Mouse (Mus musculus): ENCODE results near the gene Armh1. TPM values are rescaled to one million over a fixed set of nuclear protein-coding genes. Genes with fewer than 3 reads are reported as not detected.

Armh1 gene
- polyA plus RNA-seq, 1 experiment: 0.52 TPM

DNA sequence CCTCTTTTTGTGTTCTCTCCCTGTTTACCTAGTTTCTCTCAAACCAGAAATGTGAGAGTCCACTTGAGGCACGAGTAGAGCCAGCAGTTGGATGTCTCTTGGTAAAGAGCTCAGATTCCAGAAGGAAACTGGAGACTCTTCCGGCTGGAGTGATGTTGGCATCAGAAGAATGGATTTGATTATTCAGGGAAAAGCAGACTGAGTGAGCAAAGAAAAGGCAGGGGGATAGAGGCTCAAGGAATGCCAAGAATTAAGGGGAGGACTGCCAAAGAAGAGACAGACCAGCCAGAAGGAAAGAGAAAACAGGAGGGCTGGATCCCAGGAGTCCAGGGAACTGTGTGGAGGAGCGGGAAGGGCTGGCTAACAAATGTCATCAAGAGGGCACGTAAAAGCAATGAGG lies 16.1 kb downstream of the Armh1 start:
- Histone ChIP-seq H3K4me1 (ENCODE audit: control insufficient read depth, insufficient read depth, low read length) (no peaks in the 10 kb centered on the region), H3K36me3 (ENCODE audit: control insufficient read depth, insufficient read depth, low read length, poor library complexity, severe bottlenecking) (no peaks in the 10 kb centered on the region), H3K4me3 (ENCODE audit: low read depth, low read length) (no peak overlapping the region), H3K27me3 (ENCODE audit: control insufficient read depth, insufficient read depth, low read length, poor library complexity, severe bottlenecking) (no peaks in the 10 kb centered on the region), H3K9ac (ENCODE audit: low read depth, poor library complexity, severe bottlenecking) (no peak overlapping the region), H3K27ac (ENCODE audit: insufficient read depth, low read length) (no peak overlapping the region), H3K9me3 (replicated peaks; ENCODE audit: control insufficient read depth, insufficient read depth, low read length, poor library complexity, severe bottlenecking) (no peaks in the 10 kb centered on the region)
- no peak for TF ChIP-seq CTCF (IDR thresholded peaks at IDR 0.05; ENCODE audit: low read depth, low read length)
- no peak for TF ChIP-seq POLR2A (IDR thresholded peaks at IDR 0.05; ENCODE audit: insufficient read depth, low read length)

DNA sequence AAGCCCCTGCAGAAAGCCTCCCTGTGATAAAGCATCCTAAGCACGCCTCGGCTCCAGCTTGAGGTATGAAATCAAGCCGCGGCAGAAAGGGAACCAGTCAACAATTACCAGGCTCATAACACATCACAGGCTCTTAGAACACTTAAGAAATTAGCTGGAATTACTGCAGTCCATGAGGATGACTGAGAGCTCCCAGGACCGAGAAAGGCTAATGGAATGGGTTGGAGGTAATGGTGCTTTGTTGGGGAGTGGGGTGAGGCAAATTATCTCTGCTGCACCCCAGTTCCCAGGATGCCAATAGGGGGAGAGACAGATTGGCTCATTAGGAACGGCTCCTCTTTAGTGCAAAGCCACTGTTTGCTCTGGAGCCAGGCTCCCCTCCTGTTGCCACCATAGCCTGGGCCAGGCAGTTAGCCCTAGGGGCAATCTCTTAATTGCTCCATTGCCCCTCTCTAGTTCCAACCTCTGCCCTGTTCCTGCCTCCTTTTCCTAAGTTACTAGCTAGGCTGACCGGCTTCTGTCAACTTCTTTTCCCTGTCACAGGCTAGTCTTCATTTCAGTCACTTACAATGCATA lies 17.7 kb downstream of the Armh1 start:
- no peak for TF ChIP-seq EP300 (IDR thresholded peaks at IDR 0.05; ENCODE audit: insufficient read depth, low read depth, low read length)
- no peak overlapping the region for H3K9ac ChIP-seq (ENCODE audit: low read depth, poor library complexity, severe bottlenecking)
- H3K4me1 ChIP-seq (ENCODE audit: control insufficient read depth, insufficient read depth, low read length): no peaks in the 10 kb centered on the region
- H3K4me3 ChIP-seq (ENCODE audit: low read depth, low read length): no peak overlapping the region
- H3K9me3 ChIP-seq (replicated peaks; ENCODE audit: control insufficient read depth, insufficient read depth, low read length, poor library complexity, severe bottlenecking): no peaks in the 10 kb centered on the region
- H3K27ac ChIP-seq (ENCODE audit: insufficient read depth, low read length): no peak overlapping the region
- H3K27me3 ChIP-seq (ENCODE audit: control insufficient read depth, insufficient read depth, low read length, poor library complexity, severe bottlenecking): no peaks in the 10 kb centered on the region
- no peaks in the 10 kb centered on the region for H3K36me3 ChIP-seq (ENCODE audit: control insufficient read depth, insufficient read depth, low read length, poor library complexity, severe bottlenecking)

DNA sequence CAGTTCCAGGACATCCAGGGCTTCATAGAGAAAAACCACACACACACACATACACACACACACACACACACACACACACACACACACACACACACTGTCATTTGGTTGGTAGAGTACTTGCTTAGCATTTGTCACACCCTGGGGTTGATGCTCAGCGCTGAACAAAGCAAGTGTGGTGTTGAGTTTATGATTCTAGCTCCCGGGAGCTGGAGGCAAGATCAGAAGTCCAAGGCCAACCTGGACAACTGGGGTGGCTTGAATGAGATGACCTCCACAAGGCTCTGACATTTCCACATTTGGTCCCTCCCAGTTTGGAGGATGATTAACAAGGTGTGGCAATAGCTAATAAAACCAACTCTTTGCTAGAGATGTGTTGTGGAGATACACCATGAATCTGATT lies 20.7 kb downstream of the Armh1 start:
- no peak for TF ChIP-seq CTCF (IDR thresholded peaks at IDR 0.05; ENCODE audit: low read depth, low read length)
- no peak for TF ChIP-seq EP300 (IDR thresholded peaks at IDR 0.05; ENCODE audit: insufficient read depth, low read depth, low read length)
- no peak for TF ChIP-seq POLR2A (IDR thresholded peaks at IDR 0.05; ENCODE audit: insufficient read depth, low read length)
- Histone ChIP-seq H3K9ac (ENCODE audit: low read depth, poor library complexity, severe bottlenecking) (no peak overlapping the region), H3K4me1 (ENCODE audit: control insufficient read depth, insufficient read depth, low read length) (no peaks in the 10 kb centered on the region), H3K36me3 (ENCODE audit: control insufficient read depth, insufficient read depth, low read length, poor library complexity, severe bottlenecking) (no peaks in the 10 kb centered on the region), H3K9me3 (replicated peaks; ENCODE audit: control insufficient read depth, insufficient read depth, low read length, poor library complexity, severe bottlenecking) (no peaks in the 10 kb centered on the region), H3K27ac (ENCODE audit: insufficient read depth, low read length) (no peak overlapping the region), H3K27me3 (ENCODE audit: control insufficient read depth, insufficient read depth, low read length, poor library complexity, severe bottlenecking) (no peaks in the 10 kb centered on the region), H3K4me3 (ENCODE audit: low read depth, low read length) (no peak overlapping the region)

DNA sequence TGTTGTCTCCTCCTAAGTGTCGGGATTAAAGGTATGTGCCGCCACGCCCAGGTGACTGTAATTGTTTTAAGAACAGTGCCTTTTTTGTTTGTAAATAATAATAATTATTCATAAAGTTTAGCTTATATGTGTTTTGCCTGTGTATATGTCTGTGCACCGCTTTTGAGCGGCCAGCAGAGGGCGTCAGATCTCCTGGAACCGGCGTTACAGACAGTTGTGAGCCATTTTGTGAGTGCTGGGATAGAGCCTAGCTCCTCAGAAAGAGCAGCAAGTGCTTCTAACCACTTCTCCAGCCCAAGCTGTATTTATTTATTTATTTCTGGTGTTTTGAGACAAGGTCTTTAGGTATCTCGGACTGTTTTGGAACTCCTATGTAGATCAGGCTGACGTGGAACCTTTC lies 21.6 kb downstream of the Armh1 start:
- TF ChIP-seq CTCF (IDR thresholded peaks at IDR 0.05; ENCODE audit: low read depth, low read length): peak; percentile 81
- TF ChIP-seq EP300 (IDR thresholded peaks at IDR 0.05; ENCODE audit: insufficient read depth, low read depth, low read length): no peak
- H3K9me3 ChIP-seq (replicated peaks; ENCODE audit: control insufficient read depth, insufficient read depth, low read length, poor library complexity, severe bottlenecking): no peaks in the 10 kb centered on the region
- no peaks in the 10 kb centered on the region for H3K36me3 ChIP-seq (ENCODE audit: control insufficient read depth, insufficient read depth, low read length, poor library complexity, severe bottlenecking)
- no peak overlapping the region for H3K27ac ChIP-seq (ENCODE audit: insufficient read depth, low read length)
- H3K4me1 ChIP-seq (ENCODE audit: control insufficient read depth, insufficient read depth, low read length): no peaks in the 10 kb centered on the region
- H3K27me3 ChIP-seq (ENCODE audit: control insufficient read depth, insufficient read depth, low read length, poor library complexity, severe bottlenecking): no peaks in the 10 kb centered on the region
- H3K4me3 ChIP-seq (ENCODE audit: low read depth, low read length): no peak overlapping the region
- H3K9ac ChIP-seq (ENCODE audit: low read depth, poor library complexity, severe bottlenecking): no peak overlapping the region

DNA sequence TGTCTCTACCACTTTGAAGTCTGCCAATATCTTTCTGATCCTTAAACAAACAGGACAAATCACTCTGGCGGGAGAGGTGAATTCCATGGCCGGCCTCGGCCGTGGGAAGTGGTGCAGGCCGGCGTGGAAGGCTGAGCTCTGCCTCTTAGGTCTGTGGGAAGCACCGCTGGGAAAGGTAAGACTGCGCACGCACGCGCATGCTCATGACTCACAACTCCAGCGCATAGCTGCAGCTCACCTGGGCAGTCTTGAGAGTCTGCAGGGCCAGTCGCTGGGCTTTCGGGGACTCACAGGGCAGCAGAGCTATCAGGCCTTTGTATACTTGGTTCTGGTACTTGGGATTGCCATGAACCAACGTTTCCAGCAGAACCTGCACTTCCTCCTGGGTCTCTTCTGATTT lies 22.3 kb downstream of the Armh1 start:
- no peaks in the 10 kb centered on the region for H3K36me3 ChIP-seq (ENCODE audit: control insufficient read depth, insufficient read depth, low read length, poor library complexity, severe bottlenecking)
- no peaks in the 10 kb centered on the region for H3K27me3 ChIP-seq (ENCODE audit: control insufficient read depth, insufficient read depth, low read length, poor library complexity, severe bottlenecking)
- H3K4me1 ChIP-seq (ENCODE audit: control insufficient read depth, insufficient read depth, low read length): no peaks in the 10 kb centered on the region
- no peaks in the 10 kb centered on the region for H3K9me3 ChIP-seq (replicated peaks; ENCODE audit: control insufficient read depth, insufficient read depth, low read length, poor library complexity, severe bottlenecking)
- no peak overlapping the region for H3K4me3 ChIP-seq (ENCODE audit: low read depth, low read length)
- H3K9ac ChIP-seq (ENCODE audit: low read depth, poor library complexity, severe bottlenecking): no peak overlapping the region
- H3K27ac ChIP-seq (ENCODE audit: insufficient read depth, low read length): no peak overlapping the region
- TF ChIP-seq POLR2A (IDR thresholded peaks at IDR 0.05; ENCODE audit: insufficient read depth, low read length): no peak
- TF ChIP-seq EP300 (IDR thresholded peaks at IDR 0.05; ENCODE audit: insufficient read depth, low read depth, low read length): no peak
- TF ChIP-seq CTCF (IDR thresholded peaks at IDR 0.05; ENCODE audit: low read depth, low read length): no peak

DNA sequence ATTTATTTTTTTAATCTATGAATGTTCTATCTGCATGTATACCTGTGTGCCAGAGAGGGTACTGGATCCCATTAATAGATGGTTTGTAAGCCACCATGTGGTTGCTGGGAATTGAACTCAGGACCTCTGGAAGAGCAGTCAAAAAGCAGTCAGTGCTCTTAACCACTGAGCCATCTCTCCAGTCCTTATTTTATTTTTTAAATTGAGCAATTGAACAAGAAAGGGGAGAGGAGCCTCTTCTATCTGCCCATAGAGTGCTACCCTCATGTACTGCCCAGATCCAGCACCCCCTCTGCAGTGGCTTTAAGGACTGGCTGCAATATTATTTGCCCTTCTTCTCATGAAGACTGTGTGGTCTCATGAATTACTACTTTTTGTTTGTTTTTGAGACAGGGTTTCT lies 26.7 kb downstream of the Armh1 start:
- Histone ChIP-seq H3K9me3 (replicated peaks; ENCODE audit: control insufficient read depth, insufficient read depth, low read length, poor library complexity, severe bottlenecking) (no peaks in the 10 kb centered on the region), H3K4me3 (ENCODE audit: low read depth, low read length) (no peak overlapping the region), H3K36me3 (ENCODE audit: control insufficient read depth, insufficient read depth, low read length, poor library complexity, severe bottlenecking) (no peaks in the 10 kb centered on the region), H3K27me3 (ENCODE audit: control insufficient read depth, insufficient read depth, low read length, poor library complexity, severe bottlenecking) (no peaks in the 10 kb centered on the region), H3K4me1 (ENCODE audit: control insufficient read depth, insufficient read depth, low read length) (no peaks in the 10 kb centered on the region), H3K27ac (ENCODE audit: insufficient read depth, low read length) (no peak overlapping the region), H3K9ac (ENCODE audit: low read depth, poor library complexity, severe bottlenecking) (no peak overlapping the region)
- no peak for TF ChIP-seq CTCF (IDR thresholded peaks at IDR 0.05; ENCODE audit: low read depth, low read length)
- TF ChIP-seq POLR2A (IDR thresholded peaks at IDR 0.05; ENCODE audit: insufficient read depth, low read length): no peak
- TF ChIP-seq EP300 (IDR thresholded peaks at IDR 0.05; ENCODE audit: insufficient read depth, low read depth, low read length): no peak

All from ES-Bruce4 (cell line).